Mouse (Mus musculus): ENCODE measurements around the gene Gldn. TPM values are rescaled to one million over a fixed set of nuclear protein-coding genes. Genes with fewer than 3 reads are reported as not detected.

Gldn gene
- polyA plus RNA-seq, 1 experiment = not detected

DNA sequence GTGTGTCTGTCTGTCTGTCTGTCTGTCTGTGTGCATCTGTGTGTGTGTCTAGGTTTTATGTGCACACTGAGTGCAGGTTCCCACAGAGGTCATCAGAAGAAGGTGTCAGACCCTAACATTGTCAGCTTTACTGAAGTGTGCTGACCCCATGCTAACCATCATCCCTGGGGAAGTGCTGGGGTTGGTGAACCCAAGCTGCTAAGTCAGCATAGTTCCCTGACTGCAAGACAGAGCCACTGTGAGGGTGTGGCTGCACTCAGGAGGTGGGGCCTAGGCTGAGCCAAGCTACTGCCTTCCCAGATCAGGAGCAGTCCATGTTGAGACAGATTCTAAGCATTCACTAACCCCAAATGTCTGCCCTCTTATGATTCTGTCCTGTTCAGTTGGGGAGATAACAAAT is 13.5 kb downstream of the Gldn start:
- H3K4me1 ChIP-seq (ENCODE audit: control insufficient read depth, insufficient read depth, low read length) = no peaks in the 10 kb centered on the region
- no peak overlapping the region for H3K27ac ChIP-seq (ENCODE audit: insufficient read depth, low read depth, low read length)
- TF ChIP-seq POLR2A (IDR thresholded peaks at IDR 0.05; ENCODE audit: borderline replicate concordance, low read depth, low read length) (no peak), CTCF (IDR thresholded peaks at IDR 0.05; ENCODE audit: low read depth, low read length) (no peak)
- no peak overlapping the region for H3K4me3 ChIP-seq (ENCODE audit: insufficient read depth, low read length)

DNA sequence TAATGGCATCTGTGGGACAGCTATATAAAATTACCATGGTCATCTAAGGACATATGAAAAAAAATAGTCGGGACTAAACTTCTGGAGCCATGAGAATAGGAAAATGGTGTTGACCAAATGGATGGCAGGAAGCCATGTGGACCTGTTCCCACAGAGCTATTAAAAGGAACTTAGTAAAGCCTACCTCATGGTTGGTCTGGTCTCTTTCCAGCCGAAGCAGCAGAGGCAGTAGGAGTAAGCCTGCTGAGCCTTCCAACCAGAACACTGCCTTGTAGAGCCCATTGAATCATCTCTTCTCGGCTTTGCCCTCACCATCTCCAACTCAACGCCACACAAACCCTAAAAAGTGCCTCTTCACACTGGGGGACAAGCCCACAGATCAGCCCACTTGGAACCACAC is 15.0 kb downstream of the Gldn start:
- Histone ChIP-seq H3K4me3 (ENCODE audit: insufficient read depth, low read length) (no peak overlapping the region), H3K4me1 (ENCODE audit: control insufficient read depth, insufficient read depth, low read length) (no peaks in the 10 kb centered on the region), H3K27ac (ENCODE audit: insufficient read depth, low read depth, low read length) (no peak overlapping the region)
- TF ChIP-seq POLR2A (IDR thresholded peaks at IDR 0.05; ENCODE audit: borderline replicate concordance, low read depth, low read length) = no peak
- TF ChIP-seq CTCF (IDR thresholded peaks at IDR 0.05; ENCODE audit: low read depth, low read length) = no peak

- TF ChIP-seq CTCF (IDR thresholded peaks at IDR 0.05; ENCODE audit: low read depth, low read length) = no peak
- TF ChIP-seq POLR2A (IDR thresholded peaks at IDR 0.05; ENCODE audit: borderline replicate concordance, low read depth, low read length) = no peak
- Histone ChIP-seq H3K27ac (ENCODE audit: insufficient read depth, low read depth, low read length) (no peak overlapping the region), H3K4me1 (ENCODE audit: control insufficient read depth, insufficient read depth, low read length) (no peaks in the 10 kb centered on the region), H3K4me3 (ENCODE audit: insufficient read depth, low read length) (no peak overlapping the region)
Measured at GRCm38 (mm10) chr9:54308209-54308608, 21.9 kb downstream of the Gldn start.

GRCm38 (mm10) chr9:54308751-54309358 is 22.6 kb downstream of the Gldn start:
- Histone ChIP-seq H3K4me3 (ENCODE audit: insufficient read depth, low read length) (no peak overlapping the region), H3K4me1 (ENCODE audit: control insufficient read depth, insufficient read depth, low read length) (no peaks in the 10 kb centered on the region), H3K27ac (ENCODE audit: insufficient read depth, low read depth, low read length) (no peak overlapping the region)
- TF ChIP-seq POLR2A (IDR thresholded peaks at IDR 0.05; ENCODE audit: borderline replicate concordance, low read depth, low read length) (no peak), CTCF (IDR thresholded peaks at IDR 0.05; ENCODE audit: low read depth, low read length) (no peak)

DNA sequence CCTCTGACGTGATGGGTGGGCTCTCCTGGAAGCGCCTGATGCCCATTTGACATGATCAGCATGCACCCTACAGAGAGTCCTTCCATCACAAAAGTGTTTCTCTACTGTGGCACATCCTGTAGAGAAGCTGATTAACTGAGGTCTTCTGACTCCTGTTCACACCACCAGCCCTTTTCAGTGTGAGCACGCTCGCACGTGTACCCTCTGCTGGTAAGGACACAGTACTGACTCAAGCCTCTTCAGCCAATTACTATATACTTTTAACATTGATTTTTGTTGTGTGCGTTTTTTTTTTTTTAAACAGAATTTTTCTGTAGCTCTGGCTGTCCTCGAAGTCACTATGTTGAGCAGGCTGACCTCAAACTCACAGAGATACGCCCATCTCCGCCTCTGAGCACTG is 30.1 kb downstream of the Gldn start:
- Histone ChIP-seq H3K27ac (ENCODE audit: insufficient read depth, low read depth, low read length) (no peak overlapping the region), H3K4me3 (ENCODE audit: insufficient read depth, low read length) (no peak overlapping the region), H3K4me1 (ENCODE audit: control insufficient read depth, insufficient read depth, low read length) (no peaks in the 10 kb centered on the region)
- TF ChIP-seq POLR2A (IDR thresholded peaks at IDR 0.05; ENCODE audit: borderline replicate concordance, low read depth, low read length) (no peak), CTCF (IDR thresholded peaks at IDR 0.05; ENCODE audit: low read depth, low read length) (no peak)

DNA sequence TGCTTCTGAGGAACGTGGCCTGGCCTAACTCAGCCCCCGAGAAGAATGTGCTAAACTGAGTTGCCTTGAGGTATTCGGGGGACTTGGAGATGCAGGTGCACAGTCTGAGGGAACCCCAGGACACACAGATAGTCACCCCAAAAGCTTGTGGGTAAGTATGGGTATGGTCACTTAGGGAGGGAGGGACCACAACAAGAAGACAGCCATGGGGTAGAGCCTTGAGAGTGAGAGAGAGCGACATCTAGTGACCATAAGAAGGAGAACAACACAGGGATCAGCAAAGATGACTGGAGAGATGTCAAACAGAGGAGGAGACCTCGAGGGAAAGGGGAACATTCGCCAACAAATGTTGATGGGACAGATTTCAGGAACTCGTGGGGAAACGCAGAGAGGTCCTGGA is 37.2 kb downstream of the Gldn start:
- Histone ChIP-seq H3K27ac (ENCODE audit: insufficient read depth, low read depth, low read length) (no peak overlapping the region), H3K4me3 (ENCODE audit: insufficient read depth, low read length) (no peak overlapping the region), H3K4me1 (ENCODE audit: control insufficient read depth, insufficient read depth, low read length) (no peaks in the 10 kb centered on the region)
- no peak for TF ChIP-seq POLR2A (IDR thresholded peaks at IDR 0.05; ENCODE audit: borderline replicate concordance, low read depth, low read length)
- TF ChIP-seq CTCF (IDR thresholded peaks at IDR 0.05; ENCODE audit: low read depth, low read length) = 0 out of 2 replicates have a peak, but pooled peaks have one; percentile 24

GRCm38 (mm10) chr9:54329201-54329600 is 42.9 kb downstream of the Gldn start:
- no peak for TF ChIP-seq CTCF (IDR thresholded peaks at IDR 0.05; ENCODE audit: low read depth, low read length)
- TF ChIP-seq POLR2A (IDR thresholded peaks at IDR 0.05; ENCODE audit: borderline replicate concordance, low read depth, low read length) = no peak
- no peak overlapping the region for H3K27ac ChIP-seq (ENCODE audit: insufficient read depth, low read depth, low read length)
- H3K4me3 ChIP-seq (ENCODE audit: insufficient read depth, low read length) = no peak overlapping the region
- no peaks in the 10 kb centered on the region for H3K4me1 ChIP-seq (ENCODE audit: control insufficient read depth, insufficient read depth, low read length)

- Histone ChIP-seq H3K4me1 (ENCODE audit: control insufficient read depth, insufficient read depth, low read length) (no peaks in the 10 kb centered on the region), H3K27ac (ENCODE audit: insufficient read depth, low read depth, low read length) (no peak overlapping the region), H3K4me3 (ENCODE audit: insufficient read depth, low read length) (no peak overlapping the region)
- no peak for TF ChIP-seq POLR2A (IDR thresholded peaks at IDR 0.05; ENCODE audit: borderline replicate concordance, low read depth, low read length)
- no peak for TF ChIP-seq CTCF (IDR thresholded peaks at IDR 0.05; ENCODE audit: low read depth, low read length)
Measured at GRCm38 (mm10) chr9:54335582-54335981, 49.3 kb downstream of the Gldn start.

DNA sequence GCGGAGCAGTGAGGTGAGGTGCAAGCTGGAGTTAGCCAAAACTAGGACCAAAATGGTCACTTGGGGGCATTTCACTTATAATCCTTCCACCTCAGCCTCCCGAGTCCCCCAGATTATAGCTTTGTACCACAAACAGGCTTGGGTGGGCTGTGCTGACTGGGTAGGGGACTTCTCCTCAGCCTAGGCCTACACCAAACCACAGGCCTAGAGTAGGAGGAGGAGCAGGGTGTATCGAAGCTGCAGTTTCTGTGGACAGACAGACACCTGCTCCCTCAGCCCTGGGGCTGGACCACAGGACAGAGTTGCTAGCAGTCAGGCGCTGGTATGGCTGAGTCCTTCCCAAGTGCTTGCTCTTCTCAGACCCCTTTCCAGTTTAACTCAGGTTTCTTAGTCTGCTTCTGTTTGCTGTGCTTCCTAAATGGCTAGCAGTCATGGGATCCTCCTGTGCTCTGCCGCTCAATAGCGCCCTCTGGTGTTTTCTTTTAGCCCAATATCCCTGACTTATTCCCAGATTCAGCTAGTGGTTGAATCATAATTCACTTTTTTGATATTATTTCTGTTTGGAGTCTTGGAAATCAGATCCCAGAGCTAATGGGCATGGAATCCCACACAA is 50.4 kb downstream of the Gldn start:
- TF ChIP-seq CTCF (IDR thresholded peaks at IDR 0.05; ENCODE audit: low read depth, low read length) (peak; percentile 41), POLR2A (IDR thresholded peaks at IDR 0.05; ENCODE audit: borderline replicate concordance, low read depth, low read length) (no peak)
- Histone ChIP-seq H3K27ac (ENCODE audit: insufficient read depth, low read depth, low read length) (no peak overlapping the region), H3K4me1 (ENCODE audit: control insufficient read depth, insufficient read depth, low read length) (no peaks in the 10 kb centered on the region), H3K4me3 (ENCODE audit: insufficient read depth, low read length) (no peak overlapping the region)

DNA sequence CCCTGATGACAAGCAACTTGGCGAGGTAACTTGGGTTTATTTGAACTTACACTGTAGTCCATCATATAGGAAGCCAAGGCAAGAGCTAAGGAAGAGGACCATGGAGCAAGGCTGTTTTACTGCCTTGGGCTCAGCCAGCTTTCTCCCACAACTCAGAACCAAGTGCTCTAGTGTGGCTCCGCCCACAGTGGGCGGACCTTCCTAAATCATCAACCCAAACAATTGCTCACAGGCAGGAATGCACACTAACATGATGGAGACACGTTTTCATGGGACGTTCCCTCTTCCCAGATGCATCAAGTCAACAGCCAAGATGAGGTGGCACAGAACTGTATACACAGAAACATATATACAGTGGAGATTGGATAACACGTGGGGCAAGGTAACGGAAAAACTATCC is 55.7 kb downstream of the Gldn start:
- H3K27ac ChIP-seq (ENCODE audit: insufficient read depth, low read depth, low read length) = no peak overlapping the region
- no peak overlapping the region for H3K4me3 ChIP-seq (ENCODE audit: insufficient read depth, low read length)
- no peak for TF ChIP-seq CTCF (IDR thresholded peaks at IDR 0.05; ENCODE audit: low read depth, low read length)
- TF ChIP-seq POLR2A (IDR thresholded peaks at IDR 0.05; ENCODE audit: borderline replicate concordance, low read depth, low read length) = no peak
- H3K4me1 ChIP-seq (ENCODE audit: control insufficient read depth, insufficient read depth, low read length) = no peaks in the 10 kb centered on the region
